ENCODE assay signal across 10 mouse cellular contexts in the genomic region with DNA sequence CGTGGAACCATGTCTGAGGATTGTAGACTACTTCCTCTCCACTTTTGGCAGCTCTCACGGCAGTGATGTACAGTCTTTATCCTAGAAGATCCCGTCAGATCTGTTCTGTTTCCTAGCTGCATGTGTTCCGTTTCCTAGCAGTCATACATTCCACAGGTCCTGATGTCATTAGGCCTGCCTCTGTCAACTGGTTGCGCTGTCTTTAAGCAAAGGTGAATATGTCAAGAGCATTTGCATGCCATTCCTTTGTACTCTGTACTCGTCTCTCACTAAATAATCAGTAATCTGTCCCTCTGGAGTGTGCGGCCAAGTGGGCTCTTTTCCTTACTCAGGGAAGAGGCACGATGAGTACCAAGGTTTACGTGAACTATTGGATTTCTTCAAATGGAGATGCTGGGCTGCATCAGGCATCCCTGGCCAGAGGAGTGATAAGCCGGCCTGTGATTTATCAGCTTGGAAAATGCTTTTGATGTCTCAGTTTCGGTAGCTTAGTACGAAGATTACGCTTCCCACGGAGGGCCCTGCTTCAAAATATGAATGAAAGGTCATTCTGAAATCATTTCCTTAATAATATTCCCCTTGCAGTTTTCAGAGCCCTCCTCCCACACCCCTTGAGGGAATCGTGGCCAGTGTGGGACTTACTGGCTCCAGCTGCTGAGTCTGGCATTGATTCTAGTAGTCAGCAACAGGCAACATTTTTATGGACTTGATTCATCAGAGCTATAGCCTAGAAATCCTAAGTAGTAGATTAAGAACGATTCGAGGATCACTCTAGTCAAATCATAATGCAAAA. TPM values are rescaled to one million over a fixed set of nuclear protein-coding genes. Genes with fewer than 3 reads are reported as not detected.
DNase-seq lines count a peak whose midpoint lies in the region; ATAC-seq and TF ChIP-seq lines count a peak whose summit lies in the region.
"Had no signal": no experiment of that assay in that cellular context is flagged by ENCODE, and none has a peak within 500 bp of the region (broad histone marks: within the 10 kb centered on the region; RNA-seq: fewer than 3 reads in every experiment).

No protein-coding gene starts in this region.

- H3K9ac ChIP-seq in limb, embryonic 12.5 days (replicated peaks), result no peak overlapping the region; the same call in 1 of the 2 replicates
- 0 out of 2 replicates have a peak overlapping the region, but pooled peaks have one; percentile 6 for H3K9ac ChIP-seq in neural tube, embryonic 12.5 days

- no peak for DNase-seq in left cerebral cortex, adult 2 months (ENCODE audit: extremely low spot score in 1 of 2, low spot score in 2 of 2)
- no peak for DNase-seq in left cerebral cortex, adult 9 months (ENCODE audit: low spot score in 2 of 2)
- peak; percentile 38 to 47 for DNase-seq in heart, adult 9 months (ENCODE audit: low spot score in 2 of 2)
- DNase-seq in spleen, postnatal 36 days (ENCODE audit: low spot score in 2 of 2), result no peak
- DNase-seq in right cerebral cortex, postnatal 4 days, result no peak
- no peak for DNase-seq in gastrocnemius, postnatal 36 days

- H3K9me3 ChIP-seq in limb, embryonic 12.5 days, result no peaks in the 10 kb centered on the region
- H3K9me3 ChIP-seq in neural tube, embryonic 12.5 days, result no peaks in the 10 kb centered on the region

- no peaks in the 10 kb centered on the region for H3K27me3 ChIP-seq in limb, embryonic 12.5 days
- no peaks in the 10 kb centered on the region for H3K27me3 ChIP-seq in neural tube, embryonic 12.5 days (replicated peaks)

- TF ChIP-seq CTCF in left cerebral cortex, adult 2 months (IDR thresholded peaks at IDR 0.05), result no peak

- H3K4me2 ChIP-seq in limb, embryonic 12.5 days, result peak overlapping the region; percentile 86
- peak overlapping the region; percentile 52 for H3K4me2 ChIP-seq in neural tube, embryonic 12.5 days (replicated peaks)

- no peaks in the 10 kb centered on the region for H3K36me3 ChIP-seq in limb, embryonic 12.5 days
- H3K36me3 ChIP-seq in neural tube, embryonic 12.5 days, result no peaks in the 10 kb centered on the region

- ATAC-seq in limb, embryonic 12.5 days (ENCODE audit: insufficient number of reproducible peaks, insufficient read depth, low FRiP score, low TSS enrichment, low read depth), result no peak
- no peak for ATAC-seq in neural tube, embryonic 12.5 days (ENCODE audit: low FRiP score, low read depth)
- ATAC-seq: Patski had no signal

- H3K4me3 ChIP-seq in left cerebral cortex, adult 2 months, result peak overlapping the region; percentile 81
- H3K4me3 ChIP-seq in limb, embryonic 12.5 days (replicated peaks), result peak overlapping the region; percentile 26
- H3K4me3 ChIP-seq in neural tube, embryonic 12.5 days, result peak overlapping the region; percentile 18

- no peak overlapping the region for H3K27ac ChIP-seq in left cerebral cortex, adult 2 months
- H3K27ac ChIP-seq in limb, embryonic 12.5 days, result no peak overlapping the region
- no peak overlapping the region for H3K27ac ChIP-seq in neural tube, embryonic 12.5 days

- peaks cover 19% of the 10 kb centered on the region for H3K4me1 ChIP-seq in limb, embryonic 12.5 days (replicated peaks)
- H3K4me1 ChIP-seq in neural tube, embryonic 12.5 days, result peaks cover 22% of the 10 kb centered on the region

- intact Hi-C loops in left cerebral cortex, adult 2 months (cut with DNase I), result loop anchor here (5.0 to 10.0 kb wide), 5 partner anchors 133 to 1323 kb away; no protein-coding TSS in a partner anchor
- intact Hi-C loops in gastrocnemius, postnatal 36 days (cut with DNase I), result no loop called here

- 48% methylated on average over 17 of the region's 17 CpGs for WGBS in limb, embryonic 12.5 days
- 46% methylated on average over 17 of the region's 17 CpGs for WGBS in neural tube, embryonic 12.5 days

RNA-seq across cellular contexts. Expression of a gene that starts 4.2 kb away (rescaled TPM):
- total RNA-seq in left cerebral cortex, adult 2 months (2021), result 100 to 1,000 TPM; 219 to 231 TPM
- 56.5 and 62.9 TPM in 2 replicates for polyA plus RNA-seq in limb, embryonic 12.5 days (2016; fragmentation: Nextera tagmentation; extraction: Ambion mirVana)
- polyA plus RNA-seq in neural tube, embryonic 12.5 days (2016; fragmentation: Nextera tagmentation; extraction: Ambion mirVana), result 38.2 and 40.0 TPM in 2 replicates
- under 1 TPM; 0.69 to 0.81 TPM for total RNA-seq in gastrocnemius, postnatal 36 days (2021)
- total RNA-seq: hematopoietic stem cell, adult 5-6 weeks had no signal

Comparison
In these comparisons a context has a peak if more than half of its experiments do, and no peak if none do; other contexts are left out.
1. DNase-seq: peak in heart, adult 9 months (2 of 2); none in left cerebral cortex, adult 2 months (0 of 2), left cerebral cortex, adult 9 months (0 of 2), spleen, postnatal 36 days (0 of 2), right cerebral cortex, postnatal 4 days (single experiment) and gastrocnemius, postnatal 36 days (0 of 2).
2. H3K4me3 ChIP-seq: peak in every context shown above with its lines; median percentile 81 in left cerebral cortex, adult 2 months; 26 in limb, embryonic 12.5 days; 18 in neural tube, embryonic 12.5 days.
3. RNA of a gene that starts 4.2 kb away (total RNA-seq): 219 to 231 TPM in left cerebral cortex, adult 2 months; 0.69 to 0.81 TPM in gastrocnemius, postnatal 36 days; every median in the first group is over 100 times any median in the second.